Mouse (Mus musculus) thymus, adult 2 months (tissue): ENCODE data around the gene Clec1a.

Source experiments
- CTCF ChIP-seq: fragments of 200-500 bp; IDR thresholded peaks from 2 replicates; pipeline ENCODE4 v1.5.1; 2012; ENCODE audit warnings: mild to moderate bottlenecking, control low read depth, low read length, moderate library complexity, borderline replicate concordance; ENCODE audit not compliant: control insufficient read depth, poor library complexity, insufficient read depth; ENCODE audit errors: extremely low read depth
- POLR2A ChIP-seq: fragments of 200-500 bp; IDR thresholded peaks from 2 replicates; pipeline ENCODE4 v1.6.1; 2012; ENCODE audit warnings: mild to moderate bottlenecking, low read length, control low read depth, moderate library complexity; ENCODE audit not compliant: control insufficient read depth, poor library complexity, insufficient read depth; ENCODE audit errors: extremely low read depth

DNA sequence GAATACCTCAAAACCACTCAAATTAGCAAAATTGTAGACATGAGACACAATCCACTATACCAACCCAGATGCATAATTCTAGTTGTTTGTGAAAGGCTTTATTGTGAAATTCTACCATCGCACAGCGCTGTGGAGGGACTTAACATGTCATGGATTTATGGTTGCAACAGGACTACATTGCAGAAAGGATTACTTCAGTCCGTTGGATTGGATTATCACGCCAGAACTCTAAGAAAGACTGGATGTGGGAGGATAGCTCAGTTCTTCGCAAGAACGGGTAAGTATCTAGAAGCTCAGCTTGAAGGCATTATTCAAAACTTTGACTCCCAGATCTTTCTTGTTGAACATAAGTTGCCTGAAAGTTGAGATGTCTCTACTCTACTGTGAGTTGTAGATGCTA is 48.4 kb downstream of the Clec1a start:
- TF ChIP-seq CTCF (no peak), POLR2A (no peak)
